ENCODE assay signal across 29 mouse cellular contexts in the genomic region with DNA sequence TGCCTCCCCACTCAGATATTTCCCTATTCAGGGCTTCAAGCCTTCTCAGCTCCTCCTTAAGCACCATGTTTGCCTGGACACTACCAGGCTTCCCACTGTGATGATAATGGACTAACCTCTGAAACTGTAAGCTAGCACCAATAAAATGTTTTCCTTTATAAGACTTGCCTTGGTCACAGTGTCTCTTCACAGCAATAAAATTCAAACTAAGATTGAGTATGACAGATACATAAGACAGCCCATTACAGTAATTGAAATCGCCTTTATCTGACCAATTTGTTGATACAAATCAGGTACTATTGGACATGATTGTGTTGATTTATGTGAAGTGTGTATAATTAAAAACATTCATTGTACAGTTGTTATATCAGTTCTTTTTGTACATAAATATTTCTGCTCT.
"Had no signal": no experiment of that assay in that cellular context is flagged by ENCODE, and none has a peak within 500 bp of the region (broad histone marks: within the 10 kb centered on the region; RNA-seq: fewer than 3 reads in every experiment).

No protein-coding gene starts in this region.

- H3K27me3 ChIP-seq: heart, embryonic 12.5 days; heart, embryonic 13.5 days; heart, embryonic 15.5 days; hindbrain, embryonic 12.5 days; hindbrain, embryonic 13.5 days; hindbrain, embryonic 15.5 days; intestine, embryonic 15.5 days; kidney, embryonic 15.5 days had no signal

- H3K36me3 ChIP-seq: heart, embryonic 10.5 days; heart, embryonic 12.5 days; heart, embryonic 13.5 days; heart, embryonic 15.5 days; hindbrain, embryonic 10.5 days; hindbrain, embryonic 12.5 days; hindbrain, embryonic 13.5 days; hindbrain, embryonic 15.5 days; intestine, embryonic 15.5 days; kidney, embryonic 15.5 days had no signal

- H3K9me3 ChIP-seq: heart, embryonic 10.5 days; heart, embryonic 12.5 days; heart, embryonic 13.5 days; heart, embryonic 15.5 days; hindbrain, embryonic 10.5 days; hindbrain, embryonic 12.5 days; hindbrain, embryonic 13.5 days; hindbrain, embryonic 15.5 days; intestine, embryonic 15.5 days; kidney, embryonic 15.5 days had no signal

- DNase-seq: heart, postnatal 10 days; heart, postnatal 14 days; heart, postnatal 36 days; heart, postnatal 4 days; kidney, adult 11 months; kidney, adult 18-20 months; kidney, adult 2 months; kidney, adult 8-10 months; kidney, adult 9 months; kidney, postnatal 10 days; kidney, postnatal 14 days; kidney, postnatal 25 days; kidney, postnatal 36 days; kidney, postnatal 4 days; layer of hippocampus, adult 9-11 months had no signal

- H3K4me1 ChIP-seq: heart, embryonic 10.5 days; heart, embryonic 12.5 days; heart, embryonic 13.5 days; heart, embryonic 15.5 days; hindbrain, embryonic 10.5 days; hindbrain, embryonic 12.5 days; hindbrain, embryonic 13.5 days; hindbrain, embryonic 15.5 days; intestine, embryonic 15.5 days; kidney, embryonic 15.5 days had no signal

- H3K27ac ChIP-seq: heart, embryonic 10.5 days; heart, embryonic 13.5 days; heart, embryonic 15.5 days; hindbrain, embryonic 10.5 days; hindbrain, embryonic 12.5 days; hindbrain, embryonic 13.5 days; hindbrain, embryonic 14.5 days; hindbrain, embryonic 15.5 days; hindbrain, postnatal 0 days; intestine, embryonic 15.5 days; kidney, embryonic 15.5 days; kidney, postnatal 0 days; layer of hippocampus, adult 2 months had no signal

- H3K4me3 ChIP-seq: heart, embryonic 10.5 days; heart, embryonic 12.5 days; heart, embryonic 13.5 days; heart, embryonic 15.5 days; hindbrain, embryonic 10.5 days; hindbrain, embryonic 12.5 days; hindbrain, embryonic 13.5 days; hindbrain, embryonic 15.5 days; intestine, embryonic 15.5 days; kidney, embryonic 15.5 days; layer of hippocampus, adult 2 months had no signal
